9 mouse cellular contexts compared by ENCODE assay signal in the genomic region with DNA sequence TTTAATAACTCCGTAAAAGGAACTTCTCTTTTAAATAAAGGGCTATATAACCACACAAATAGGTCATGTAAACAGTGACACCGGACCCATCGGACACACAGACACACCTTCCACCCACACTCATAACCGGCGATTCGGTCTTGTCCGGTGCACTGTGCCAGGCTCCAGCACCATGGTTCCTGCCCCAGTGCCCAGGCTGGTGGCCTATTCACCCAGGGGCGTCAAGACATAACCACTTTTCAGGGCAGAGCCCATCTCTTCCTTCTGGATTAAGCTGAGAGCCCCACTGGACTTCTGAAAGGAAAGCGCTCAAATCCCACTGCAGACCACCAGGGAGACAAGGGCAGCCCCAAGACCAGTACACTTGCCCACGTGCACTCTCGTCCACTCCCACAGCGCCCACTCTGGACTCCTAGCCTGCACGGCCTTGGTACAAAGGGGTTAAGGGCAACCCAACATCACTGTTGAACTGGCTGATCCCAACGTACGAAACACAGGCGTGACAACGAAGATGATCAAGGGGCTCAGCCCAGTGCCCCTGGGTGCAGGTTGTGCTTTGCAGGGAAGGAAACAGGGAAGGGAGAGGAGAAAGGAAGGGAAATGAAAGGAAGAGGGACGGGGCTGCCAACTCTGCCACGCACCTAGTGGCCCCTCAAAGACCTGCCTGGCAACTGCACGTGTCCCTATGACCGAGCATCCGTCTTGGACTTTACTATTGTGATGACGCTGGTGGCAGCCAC. TPM values are rescaled to one million over a fixed set of nuclear protein-coding genes. Genes with fewer than 3 reads are reported as not detected.
A peak's percentile ranks its signal among the peaks of the same experiment; 100 is the strongest.
DNase-seq lines count a peak whose midpoint lies in the region; ATAC-seq and TF ChIP-seq lines count a peak whose summit lies in the region.
"Had no signal": no experiment of that assay in that cellular context is flagged by ENCODE, and none has a peak within 500 bp of the region (broad histone marks: within the 10 kb centered on the region; RNA-seq: fewer than 3 reads in every experiment).

No protein-coding gene starts in this region.

- H3K9ac ChIP-seq in heart, embryonic 15.5 days: no peak overlapping the region
- peak overlapping the region; percentile 99 for H3K9ac ChIP-seq in liver, embryonic 12.5 days

- no peak for DNase-seq in heart, postnatal 25 days (ENCODE audit: low spot score)
- DNase-seq in thymus, adult 2 months: peak; percentile 33
- no peak for DNase-seq in thymus, postnatal 0 days (ENCODE audit: low spot score)
- no peak for DNase-seq in right cerebral cortex, postnatal 25 days
- DNase-seq in adrenal gland, postnatal 14 days: no peak

- no peak for ATAC-seq in heart, embryonic 15.5 days (replicated peaks; ENCODE audit: insufficient number of reproducible peaks, insufficient read depth, low FRiP score, low read depth)
- ATAC-seq in liver, embryonic 12.5 days: no peak
- ATAC-seq: midbrain, embryonic 13.5 days had no signal

- no peaks in the 10 kb centered on the region for H3K9me3 ChIP-seq in heart, embryonic 15.5 days (replicated peaks)
- no peaks in the 10 kb centered on the region for H3K9me3 ChIP-seq in liver, embryonic 12.5 days (replicated peaks)
- H3K9me3 ChIP-seq: hindbrain, embryonic 15.5 days; midbrain, embryonic 13.5 days had no signal

- TF ChIP-seq POLR2A in thymus, adult 2 months (IDR thresholded peaks at IDR 0.05; ENCODE audit: control insufficient read depth, extremely low read depth, insufficient read depth, low read length, poor library complexity): no peak

- H3K27me3 ChIP-seq in heart, embryonic 15.5 days: no peaks in the 10 kb centered on the region
- no peaks in the 10 kb centered on the region for H3K27me3 ChIP-seq in thymus, adult 2 months (ENCODE audit: control insufficient read depth, insufficient read depth, low read length)
- no peaks in the 10 kb centered on the region for H3K27me3 ChIP-seq in liver, embryonic 12.5 days (replicated peaks)
- H3K27me3 ChIP-seq: hindbrain, embryonic 15.5 days; midbrain, embryonic 13.5 days had no signal

- TF ChIP-seq CTCF in thymus, adult 2 months (IDR thresholded peaks at IDR 0.05; ENCODE audit: borderline replicate concordance, control insufficient read depth, extremely low read depth, insufficient read depth, low read length, poor library complexity): peak; percentile 14; the same call in 1 of the 2 replicates

- H3K4me3 ChIP-seq in heart, embryonic 15.5 days: 0 out of 2 replicates have a peak overlapping the region, but pooled peaks have one; percentile 19
- peak overlapping the region; percentile 29; the same call in 1 of the 2 replicates for H3K4me3 ChIP-seq in thymus, adult 2 months (ENCODE audit: control insufficient read depth, insufficient read depth, low read length)
- H3K4me3 ChIP-seq in liver, embryonic 12.5 days: peak overlapping the region; percentile 91
- H3K4me3 ChIP-seq: hindbrain, embryonic 15.5 days; midbrain, embryonic 13.5 days had no signal

- no peak overlapping the region for H3K27ac ChIP-seq in heart, embryonic 15.5 days
- H3K27ac ChIP-seq in thymus, adult 2 months (ENCODE audit: control insufficient read depth, insufficient read depth, low read length): peak overlapping the region; percentile 18
- H3K27ac ChIP-seq in liver, embryonic 12.5 days: peak overlapping the region; percentile 94
- H3K27ac ChIP-seq: midbrain, embryonic 13.5 days had no signal

- H3K4me2 ChIP-seq in heart, embryonic 15.5 days: peak overlapping the region; percentile 94; the same call in 1 of the 2 replicates
- peak overlapping the region; percentile 76 for H3K4me2 ChIP-seq in liver, embryonic 12.5 days

- intact Hi-C loops in heart, postnatal 25 days (cut with DNase I): loop anchor here (5.0 kb wide), 1 partner anchor 44 kb away; a partner anchor contains a TSS

- WGBS in heart, embryonic 15.5 days: 88% methylated on average over 23 of the region's 23 CpGs
- 81% methylated on average over 23 of the region's 23 CpGs for WGBS in thymus, adult 2 months
- WGBS in liver, embryonic 12.5 days (ENCODE audit: insufficient replicate concordance): 89% methylated on average over 23 of the region's 23 CpGs

- H3K4me1 ChIP-seq in heart, embryonic 15.5 days (replicated peaks): peaks cover 54% of the 10 kb centered on the region
- H3K4me1 ChIP-seq in thymus, adult 2 months (replicated peaks; ENCODE audit: control insufficient read depth, insufficient read depth, low read length): peaks cover 71% of the 10 kb centered on the region
- peaks cover 82% of the 10 kb centered on the region for H3K4me1 ChIP-seq in liver, embryonic 12.5 days

- peaks cover 15% of the 10 kb centered on the region for H3K36me3 ChIP-seq in heart, embryonic 15.5 days
- H3K36me3 ChIP-seq in thymus, adult 2 months (ENCODE audit: control insufficient read depth, insufficient read depth, low read length): no peaks in the 10 kb centered on the region
- peaks cover 36% of the 10 kb centered on the region for H3K36me3 ChIP-seq in liver, embryonic 12.5 days

RNA-seq across cellular contexts. Expression of a gene that starts 3.7 kb away (rescaled TPM):
- 17.6 and 25.1 TPM in 2 replicates for polyA plus RNA-seq in heart, embryonic 15.5 days (2015; fragmentation: Nextera tagmentation; extraction: Ambion mirVana)
- 1 to 10 TPM; 7.7 to 8.3 TPM for total RNA-seq in heart, postnatal 25 days (2021)
- 169 and 184 TPM in 2 replicates for polyA plus RNA-seq in thymus, adult 2 months (2012; rRNA removed)
- polyA plus RNA-seq in thymus, postnatal 0 days (2015; fragmentation: Nextera tagmentation; extraction: Ambion mirVana): 100 and 108 TPM in 2 replicates
- 43.1 and 45.3 TPM in 2 replicates for polyA plus RNA-seq in liver, embryonic 12.5 days (2016; fragmentation: Nextera tagmentation; extraction: Ambion mirVana)
- total RNA-seq in adrenal gland, postnatal 14 days (2021): 37.1 and 39.7 TPM in 2 replicates

RNA-seq across cellular contexts. Expression of a gene that starts 4.6 kb away (rescaled TPM):
- polyA plus RNA-seq in heart, embryonic 15.5 days (2015; fragmentation: Nextera tagmentation; extraction: Ambion mirVana): 17.8 and 21.2 TPM in 2 replicates
- 10 to 100 TPM; 38.7 to 42.1 TPM for total RNA-seq in heart, postnatal 25 days (2021)
- 33.6 and 35.5 TPM in 2 replicates for polyA plus RNA-seq in thymus, adult 2 months (2012; rRNA removed)
- 16.5 and 18.7 TPM in 2 replicates for polyA plus RNA-seq in thymus, postnatal 0 days (2015; fragmentation: Nextera tagmentation; extraction: Ambion mirVana)
- polyA plus RNA-seq in liver, embryonic 12.5 days (2016; fragmentation: Nextera tagmentation; extraction: Ambion mirVana): 53.4 and 58.3 TPM in 2 replicates
- 51.8 and 55.3 TPM in 2 replicates for total RNA-seq in adrenal gland, postnatal 14 days (2021)

RNA-seq across cellular contexts. Expression of a gene that starts 11.0 kb away (rescaled TPM):
- 80.3 and 111 TPM in 2 replicates for polyA plus RNA-seq in heart, embryonic 15.5 days (2015; fragmentation: Nextera tagmentation; extraction: Ambion mirVana)
- total RNA-seq in heart, postnatal 25 days (2021): 10 to 100 TPM; 54.2 to 59.3 TPM
- polyA plus RNA-seq in thymus, adult 2 months (2012; rRNA removed): 247 and 260 TPM in 2 replicates
- 113 and 114 TPM in 2 replicates for polyA plus RNA-seq in thymus, postnatal 0 days (2015; fragmentation: Nextera tagmentation; extraction: Ambion mirVana)
- polyA plus RNA-seq in liver, embryonic 12.5 days (2016; fragmentation: Nextera tagmentation; extraction: Ambion mirVana): 135 and 142 TPM in 2 replicates
- total RNA-seq in adrenal gland, postnatal 14 days (2021): 148 and 187 TPM in 2 replicates

RNA-seq across cellular contexts. Expression of a gene that starts 14.8 kb away (rescaled TPM):
- 17.1 and 23.5 TPM in 2 replicates for polyA plus RNA-seq in heart, embryonic 15.5 days (2015; fragmentation: Nextera tagmentation; extraction: Ambion mirVana)
- total RNA-seq in heart, postnatal 25 days (2021): 1 to 10 TPM; 1.6 to 2.3 TPM
- 2.8 and 3.4 TPM in 2 replicates for polyA plus RNA-seq in thymus, adult 2 months (2012; rRNA removed)
- 1.7 and 2.9 TPM in 2 replicates for polyA plus RNA-seq in thymus, postnatal 0 days (2015; fragmentation: Nextera tagmentation; extraction: Ambion mirVana)
- 11.0 and 11.3 TPM in 2 replicates for polyA plus RNA-seq in liver, embryonic 12.5 days (2016; fragmentation: Nextera tagmentation; extraction: Ambion mirVana)
- total RNA-seq in adrenal gland, postnatal 14 days (2021): 1.6 TPM in 2 replicates

RNA-seq across cellular contexts. Expression of a gene that starts 19.2 kb away (rescaled TPM):
- 13.2 and 15.4 TPM in 2 replicates for polyA plus RNA-seq in heart, embryonic 15.5 days (2015; fragmentation: Nextera tagmentation; extraction: Ambion mirVana)
- total RNA-seq in heart, postnatal 25 days (2021): 10 to 100 TPM; 78.3 to 78.8 TPM
- polyA plus RNA-seq in thymus, adult 2 months (2012; rRNA removed): 1.2 and 3.2 TPM in 2 replicates
- polyA plus RNA-seq in thymus, postnatal 0 days (2015; fragmentation: Nextera tagmentation; extraction: Ambion mirVana): 0.56 and 0.86 TPM in 2 replicates
- 0.23 and 0.47 TPM in 2 replicates for polyA plus RNA-seq in liver, embryonic 12.5 days (2016; fragmentation: Nextera tagmentation; extraction: Ambion mirVana)
- 0.94 TPM in 1 of 2 replicates, not detected in the other for total RNA-seq in adrenal gland, postnatal 14 days (2021)

Comparison
In these comparisons a context has a peak if more than half of its experiments do, and no peak if none do; other contexts are left out.
1. H3K4me3 ChIP-seq: peak in every context shown above with its lines; median percentile 91 in liver, embryonic 12.5 days; 29 in thymus, adult 2 months; 19 in heart, embryonic 15.5 days.